Mouse (Mus musculus) ES-Bruce4 (cell line): Measurements from ENCODE around the gene Rtn3.

Experiments
- CTCF ChIP-seq: IDR thresholded peaks from one replicate; pipeline ENCODE4 v1.8.1; 2011; ENCODE audit warnings: low read depth, low read length
- POLR2A ChIP-seq: IDR thresholded peaks from one replicate; pipeline ENCODE4 v1.8.1; 2011; ENCODE audit warnings: low read length; ENCODE audit not compliant: insufficient read depth

DNA sequence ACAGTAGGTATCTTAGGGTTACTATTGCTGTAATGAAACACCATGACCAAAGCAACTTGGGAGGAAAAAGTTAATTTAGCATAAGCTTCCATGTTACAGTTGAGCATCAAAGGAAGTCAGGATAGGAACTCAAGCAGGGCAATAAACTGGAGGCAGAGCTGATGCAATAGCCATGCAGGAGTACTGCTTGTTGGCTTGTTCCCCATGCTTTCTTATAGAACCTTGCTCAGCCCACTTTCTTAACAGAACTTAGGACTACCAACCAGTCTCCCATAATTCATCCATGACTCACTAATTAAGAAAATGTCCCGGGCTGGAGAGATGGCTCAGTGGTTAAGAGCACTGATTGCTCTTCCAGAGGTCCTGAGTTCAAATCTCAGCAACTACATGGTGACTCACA is 23.2 kb upstream of the Rtn3 start:
- TF ChIP-seq POLR2A (no peak), CTCF (no peak)
